Mouse (Mus musculus) thymus, adult 2 months (tissue): Measurements from ENCODE around the gene Rab42.

Experiments used
- CTCF ChIP-seq: fragments of 200-500 bp; IDR thresholded peaks from 2 replicates; pipeline ENCODE4 v1.5.1; 2012; ENCODE audit warnings: mild to moderate bottlenecking, control low read depth, low read length, moderate library complexity, borderline replicate concordance; ENCODE audit not compliant: control insufficient read depth, poor library complexity, insufficient read depth; ENCODE audit errors: extremely low read depth
- POLR2A ChIP-seq: fragments of 200-500 bp; IDR thresholded peaks from 2 replicates; pipeline ENCODE4 v1.6.1; 2012; ENCODE audit warnings: mild to moderate bottlenecking, low read length, control low read depth, moderate library complexity; ENCODE audit not compliant: control insufficient read depth, poor library complexity, insufficient read depth; ENCODE audit errors: extremely low read depth

- TF ChIP-seq CTCF (no peak), POLR2A (no peak)
Observed at GRCm38 (mm10) chr4:132291056-132291455, 12.1 kb downstream of the Rab42 start.
